Mouse (Mus musculus): ENCODE measurements at regions not wholly inside any gene's neighbourhood (a gene's known extent, or its start where the extent isn't known, plus 50 kb on each side); places are given as distances from the start of the nearest gene placed in this dataset.

DNA sequence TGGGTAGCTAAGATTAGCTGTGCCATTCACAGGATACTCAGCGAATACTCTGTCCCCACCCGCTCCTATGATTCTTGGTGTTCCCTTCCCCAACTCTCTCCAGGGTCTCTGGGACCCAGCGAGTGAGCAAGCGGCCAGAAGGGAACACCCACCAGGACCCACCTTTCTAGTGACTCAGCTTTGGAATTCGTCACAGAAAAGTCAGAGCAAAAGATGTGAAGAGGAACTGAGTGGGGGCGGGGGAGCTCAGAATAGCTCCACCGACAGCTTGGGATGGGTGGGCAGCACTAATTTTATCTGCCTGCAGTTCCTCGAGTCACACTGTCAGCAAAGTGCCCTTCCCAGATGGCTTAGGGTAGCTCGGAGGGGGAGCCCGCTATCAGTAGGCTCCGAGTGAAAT is 140.6 kb downstream of the 9530068E07Rik start:
- no peak for TF ChIP-seq EP300 (IDR thresholded peaks at IDR 0.05; ENCODE audit: insufficient read depth, low read depth, low read length)
- TF ChIP-seq CTCF (IDR thresholded peaks at IDR 0.05; ENCODE audit: low read depth, low read length): no peak
